In the genomic region with DNA sequence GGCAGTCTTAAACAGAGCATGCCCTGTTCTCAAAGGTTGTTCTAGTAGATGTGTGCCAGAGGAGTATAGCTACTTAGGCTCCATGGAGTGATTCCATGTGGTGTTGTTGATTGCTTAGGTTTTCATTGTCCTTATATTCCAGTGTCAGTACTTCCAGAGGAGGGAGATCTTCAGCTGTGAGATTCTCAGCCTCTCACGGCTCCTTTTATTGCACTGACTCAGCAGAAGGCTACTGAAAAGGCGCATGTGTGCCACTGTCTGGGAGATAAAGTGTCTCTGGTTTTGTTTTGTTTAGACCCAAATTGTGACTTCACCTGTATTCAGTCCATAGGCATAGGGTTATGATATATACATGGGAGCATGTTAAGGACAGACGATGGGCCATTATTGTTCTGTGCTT, we compare ENCODE assay signal across 18 mouse cellular contexts. TPM values are rescaled to one million over a fixed set of nuclear protein-coding genes. Genes with fewer than 3 reads are reported as not detected.
DNase-seq lines count a peak whose midpoint lies in the region; ATAC-seq and TF ChIP-seq lines count a peak whose summit lies in the region.
"Had no signal": no experiment of that assay in that cellular context is flagged by ENCODE, and none has a peak within 500 bp of the region (broad histone marks: within the 10 kb centered on the region; RNA-seq: fewer than 3 reads in every experiment).

No protein-coding gene starts in this region.

- no peaks in the 10 kb centered on the region for H3K36me3 ChIP-seq in hindbrain, embryonic 13.5 days
- H3K36me3 ChIP-seq in hindbrain, embryonic 14.5 days (replicated peaks; ENCODE audit: control insufficient read depth, insufficient read depth) = no peaks in the 10 kb centered on the region; the same call in 1 of the 2 replicates
- H3K36me3 ChIP-seq in neural tube, embryonic 14.5 days (ENCODE audit: control insufficient read depth, insufficient read depth, low read length) = no peaks in the 10 kb centered on the region
- H3K36me3 ChIP-seq: embryonic facial prominence, embryonic 10.5 days; heart, embryonic 13.5 days had no signal

- peak overlapping the region; percentile 49 for H3K27ac ChIP-seq in hindbrain, embryonic 13.5 days
- H3K27ac ChIP-seq in hindbrain, embryonic 14.5 days = no peak overlapping the region
- peak overlapping the region; percentile 87 for H3K27ac ChIP-seq in left cerebral cortex, adult 2 months
- 0 out of 2 replicates have a peak overlapping the region, but pooled peaks have one; percentile 23 for H3K27ac ChIP-seq in neural tube, embryonic 14.5 days (ENCODE audit: low read depth, low read length)
- H3K27ac ChIP-seq: embryonic facial prominence, embryonic 10.5 days; heart, embryonic 13.5 days had no signal

- no peaks in the 10 kb centered on the region for H3K27me3 ChIP-seq in hindbrain, embryonic 13.5 days
- H3K27me3 ChIP-seq in hindbrain, embryonic 14.5 days (ENCODE audit: control insufficient read depth, insufficient read depth, low read length) = no peaks in the 10 kb centered on the region
- H3K27me3 ChIP-seq in neural tube, embryonic 14.5 days (ENCODE audit: control insufficient read depth, insufficient read depth, low read length) = no peaks in the 10 kb centered on the region

- intact Hi-C loops in left cerebral cortex, adult 2 months (cut with DNase I) = no loop called here

- no peak; the same call in 1 of the 2 replicates for TF ChIP-seq CTCF in left cerebral cortex, adult 2 months (IDR thresholded peaks at IDR 0.05)

- H3K9me3 ChIP-seq in hindbrain, embryonic 13.5 days = no peaks in the 10 kb centered on the region
- no peaks in the 10 kb centered on the region for H3K9me3 ChIP-seq in hindbrain, embryonic 14.5 days (ENCODE audit: control insufficient read depth, low read length)
- no peaks in the 10 kb centered on the region for H3K9me3 ChIP-seq in neural tube, embryonic 14.5 days (ENCODE audit: control insufficient read depth, low read length)
- H3K9me3 ChIP-seq: embryonic facial prominence, embryonic 10.5 days; heart, embryonic 13.5 days had no signal

- no peak for ATAC-seq in hindbrain, embryonic 13.5 days (ENCODE audit: low FRiP score)
- no peak for ATAC-seq in hindbrain, embryonic 14.5 days (ENCODE audit: low FRiP score)
- ATAC-seq in neural tube, embryonic 14.5 days (ENCODE audit: low read depth) = no peak
- ATAC-seq: forebrain, embryonic 16.5 days; hindbrain, embryonic 16.5 days had no signal

- no peak overlapping the region for H3K4me3 ChIP-seq in hindbrain, embryonic 13.5 days
- no peak overlapping the region for H3K4me3 ChIP-seq in hindbrain, embryonic 14.5 days (replicated peaks; ENCODE audit: low read length)
- H3K4me3 ChIP-seq in left cerebral cortex, adult 2 months = no peak overlapping the region
- no peak overlapping the region for H3K4me3 ChIP-seq in neural tube, embryonic 14.5 days (ENCODE audit: low read depth, low read length)
- H3K4me3 ChIP-seq: embryonic facial prominence, embryonic 10.5 days; heart, embryonic 13.5 days had no signal

- DNase-seq in hindbrain, embryonic 14.5 days (ENCODE audit: low spot score) = no peak
- DNase-seq in left cerebral cortex, adult 2 months (ENCODE audit: extremely low spot score in 1 of 2, low spot score in 2 of 2) = no peak
- no peak for DNase-seq in left cerebral cortex, adult 9 months (ENCODE audit: low spot score in 2 of 2)
- DNase-seq in brain, adult 2 months (ENCODE audit: low read depth, low spot score) = peak; percentile 76
- no peak for DNase-seq in kidney, postnatal 10 days
- DNase-seq: adrenal gland, adult 2 months; adrenal gland, postnatal 25 days; cerebellum, adult 2 months; cerebellum, postnatal 10 days; gastrocnemius, postnatal 36 days; heart, postnatal 36 days had no signal

- 59% methylated on average over 3 of the region's 3 CpGs for WGBS in hindbrain, embryonic 13.5 days
- WGBS in hindbrain, embryonic 14.5 days = 65% methylated on average over 3 of the region's 3 CpGs
- 44% methylated on average over 3 of the region's 3 CpGs for WGBS in neural tube, embryonic 14.5 days

- H3K9ac ChIP-seq in hindbrain, embryonic 13.5 days = no peak overlapping the region
- H3K9ac ChIP-seq in hindbrain, embryonic 14.5 days = no peak overlapping the region
- no peak overlapping the region for H3K9ac ChIP-seq in neural tube, embryonic 14.5 days (replicated peaks; ENCODE audit: low read depth, low read length)
- H3K9ac ChIP-seq: heart, embryonic 13.5 days had no signal

- peaks cover 64% of the 10 kb centered on the region for H3K4me1 ChIP-seq in hindbrain, embryonic 13.5 days (replicated peaks)
- H3K4me1 ChIP-seq in hindbrain, embryonic 14.5 days (replicated peaks; ENCODE audit: control insufficient read depth, insufficient read depth, low read length) = peaks cover 27% of the 10 kb centered on the region
- peaks cover 10% of the 10 kb centered on the region; the same call in 1 of the 2 replicates for H3K4me1 ChIP-seq in neural tube, embryonic 14.5 days (ENCODE audit: control insufficient read depth, insufficient read depth, low read length)
- H3K4me1 ChIP-seq: embryonic facial prominence, embryonic 10.5 days; heart, embryonic 13.5 days had no signal

- H3K4me2 ChIP-seq in hindbrain, embryonic 13.5 days = no peak overlapping the region
- H3K4me2 ChIP-seq in hindbrain, embryonic 14.5 days (replicated peaks) = no peak overlapping the region
- H3K4me2 ChIP-seq in neural tube, embryonic 14.5 days (ENCODE audit: low read depth, low read length) = no peak overlapping the region
- H3K4me2 ChIP-seq: heart, embryonic 13.5 days had no signal

RNA-seq across cellular contexts. Expression of gene Myt1l, which starts 28.2 kb away (rescaled TPM):
- polyA plus RNA-seq in hindbrain, embryonic 13.5 days (2015; fragmentation: Nextera tagmentation; extraction: Ambion mirVana) = 218 and 219 TPM in 2 replicates
- 187 and 202 TPM in 2 replicates for polyA plus RNA-seq in hindbrain, embryonic 14.5 days (2014; fragmentation: Nextera tagmentation; extraction: Ambion mirVana)
- 100 to 1,000 TPM; 210 to 254 TPM for total RNA-seq in left cerebral cortex, adult 2 months (2021)
- 223 and 265 TPM in 2 replicates for polyA plus RNA-seq in neural tube, embryonic 14.5 days (2014; fragmentation: Nextera tagmentation; extraction: Ambion mirVana)
- total RNA-seq: gastrocnemius, postnatal 36 days had no signal
- polyA plus RNA-seq: heart, postnatal 0 days had no signal
